Mouse (Mus musculus): ENCODE measurements around the gene Zfp790. TPM values are rescaled to one million over a fixed set of nuclear protein-coding genes. Genes with fewer than 3 reads are reported as not detected.
"Not testable (repeated sequence)": the region's sequence is repeated elsewhere in the genome, so short reads cannot be mapped to it uniquely, and the experiment has no call there.

Gene Zfp790
- polyA plus RNA-seq, 1 experiment from 2014 or later, result 17.1 TPM

- H3K27ac ChIP-seq, result no peak overlapping the region
- H3K4me1 ChIP-seq (replicated peaks), result no peaks in the 10 kb centered on the region
- no peak overlapping the region for H3K9ac ChIP-seq (replicated peaks)
- no peaks in the 10 kb centered on the region for H3K27me3 ChIP-seq
- peaks cover 35% of the 10 kb centered on the region for H3K36me3 ChIP-seq
- no peak overlapping the region for H3K4me3 ChIP-seq (replicated peaks)
- H3K4me2 ChIP-seq, result no peak overlapping the region
- no peak for ATAC-seq (ENCODE audit: insufficient number of reproducible peaks, insufficient read depth, low FRiP score, low TSS enrichment, low read depth)
- WGBS, result 81% methylated on average over 1 of the region's 1 CpGs
- H3K9me3 ChIP-seq, result no peaks in the 10 kb centered on the region; the same call in 1 of the 2 replicates
Observed at GRCm38 (mm10) chr7:29842105-29842504, 26.2 kb downstream of the Zfp790 start.

GRCm38 (mm10) chr7:29844616-29845015, 28.7 kb downstream of the Zfp790 start:
- H3K27me3 ChIP-seq, result no peaks in the 10 kb centered on the region
- no peak overlapping the region for H3K4me2 ChIP-seq
- peaks cover 54% of the 10 kb centered on the region for H3K36me3 ChIP-seq
- ATAC-seq (ENCODE audit: insufficient number of reproducible peaks, insufficient read depth, low FRiP score, low TSS enrichment, low read depth), result no peak
- no peak overlapping the region for H3K27ac ChIP-seq
- no peak overlapping the region for H3K4me3 ChIP-seq (replicated peaks)
- no peak overlapping the region for H3K9ac ChIP-seq (replicated peaks)
- H3K4me1 ChIP-seq (replicated peaks), result no peaks in the 10 kb centered on the region
- WGBS, result 85% methylated on average over 5 of the region's 5 CpGs
- no peaks in the 10 kb centered on the region for H3K9me3 ChIP-seq

- no peaks in the 10 kb centered on the region for H3K9me3 ChIP-seq
- peak overlapping the region; percentile 55 for H3K4me3 ChIP-seq (replicated peaks)
- H3K4me1 ChIP-seq (replicated peaks), result peaks cover 6% of the 10 kb centered on the region
- no peaks in the 10 kb centered on the region for H3K27me3 ChIP-seq
- peaks cover 26% of the 10 kb centered on the region for H3K36me3 ChIP-seq
- ATAC-seq (ENCODE audit: insufficient number of reproducible peaks, insufficient read depth, low FRiP score, low TSS enrichment, low read depth), result no peak; the same call in 1 of the 2 replicates
- no peak overlapping the region for H3K27ac ChIP-seq
- peak overlapping the region; percentile 75 for H3K4me2 ChIP-seq
- peak overlapping the region; percentile 61 for H3K9ac ChIP-seq (replicated peaks)
- WGBS, result 56% methylated on average over 9 of the region's 9 CpGs
Observed at GRCm38 (mm10) chr7:29852831-29853218, 36.9 kb downstream of the Zfp790 start.

- H3K4me2 ChIP-seq, result peak within 1 kb of the TSS; percentile 75
- H3K36me3 ChIP-seq, result peaks cover 23% of the 10 kb centered on the region
- H3K4me3 ChIP-seq (replicated peaks), result peak within 1 kb of the TSS; percentile 55
- no peak within 1 kb of the TSS for H3K27ac ChIP-seq
- H3K9ac ChIP-seq (replicated peaks), result peak within 1 kb of the TSS; percentile 61
- peaks cover 6% of the 10 kb centered on the region for H3K4me1 ChIP-seq (replicated peaks)
- 1% methylated on average over 21 of the region's 21 CpGs for WGBS
- no peaks in the 10 kb centered on the region for H3K9me3 ChIP-seq
- H3K27me3 ChIP-seq, result no peaks in the 10 kb centered on the region
- ATAC-seq (ENCODE audit: insufficient number of reproducible peaks, insufficient read depth, low FRiP score, low TSS enrichment, low read depth), result peak; percentile 93
Observed at GRCm38 (mm10) chr7:29853219-29853842, 37.4 kb downstream of the Zfp790 start, which contains the start of gene Zfp940. Gene Zfp940, minus strand, starts transcription at chr7:29853669.

- H3K27ac ChIP-seq, result 0 out of 2 replicates have a peak within 1 kb of the TSS, but pooled peaks have one; percentile 4
- H3K36me3 ChIP-seq, result peaks cover 10% of the 10 kb centered on the region; the same call in 1 of the 2 replicates
- H3K9ac ChIP-seq (replicated peaks), result peak within 1 kb of the TSS; percentile 73
- peak within 1 kb of the TSS; percentile 66 for H3K4me3 ChIP-seq (replicated peaks)
- no peaks in the 10 kb centered on the region for H3K9me3 ChIP-seq
- H3K4me1 ChIP-seq (replicated peaks), result peaks cover 8% of the 10 kb centered on the region
- WGBS, result 6% methylated on average over 32 of the region's 32 CpGs
- no peaks in the 10 kb centered on the region for H3K27me3 ChIP-seq
- peak; percentile 97 for ATAC-seq (ENCODE audit: insufficient number of reproducible peaks, insufficient read depth, low FRiP score, low TSS enrichment, low read depth)
- peak within 1 kb of the TSS; percentile 78 for H3K4me2 ChIP-seq
Observed at GRCm38 (mm10) chr7:29859532-29860517, 43.9 kb downstream of the Zfp790 start, which contains the start of gene Zfp420. Gene Zfp420, plus strand, starts transcription at chr7:29859979.

- no peak overlapping the region for H3K27ac ChIP-seq
- no peak for ATAC-seq (ENCODE audit: insufficient number of reproducible peaks, insufficient read depth, low FRiP score, low TSS enrichment, low read depth)
Observed at GRCm38 (mm10) chr7:29861660-29862059, 45.7 kb downstream of the Zfp790 start.

GRCm38 (mm10) chr7:29874256-29874655, 58.3 kb downstream of the Zfp790 start:
- Histone ChIP-seq H3K27ac (no peak overlapping the region), H3K4me3 (replicated peaks) (no peak overlapping the region), H3K27me3 (no peaks in the 10 kb centered on the region), H3K9ac (replicated peaks) (no peak overlapping the region), H3K4me2 (no peak overlapping the region), H3K4me1 (replicated peaks) (no peaks in the 10 kb centered on the region), H3K9me3 (peaks cover 42% of the 10 kb centered on the region), H3K36me3 (peaks cover 52% of the 10 kb centered on the region)
- no peak for ATAC-seq (ENCODE audit: insufficient number of reproducible peaks, insufficient read depth, low FRiP score, low TSS enrichment, low read depth)
- WGBS, result 94% methylated on average over 10 of the region's 10 CpGs

More at GRCm38 (mm10) chr7:29861660-29862059, 45.7 kb downstream of the Zfp790 start:
- H3K4me1 ChIP-seq (replicated peaks), result peaks cover 8% of the 10 kb centered on the region
- H3K36me3 ChIP-seq, result peaks cover 10% of the 10 kb centered on the region; the same call in 1 of the 2 replicates
- 89% methylated on average over 7 of the region's 7 CpGs for WGBS
- H3K9me3 ChIP-seq, result no peaks in the 10 kb centered on the region
- H3K4me3 ChIP-seq (replicated peaks), result no peak overlapping the region
- no peak overlapping the region for H3K4me2 ChIP-seq
- no peak overlapping the region for H3K9ac ChIP-seq (replicated peaks)
- H3K27me3 ChIP-seq, result no peaks in the 10 kb centered on the region

- H3K27ac ChIP-seq; H3K4me1 ChIP-seq (replicated peaks); H3K4me2 ChIP-seq; ATAC-seq (ENCODE audit: insufficient number of reproducible peaks, insufficient read depth, low FRiP score, low TSS enrichment, low read depth); H3K27me3 ChIP-seq; H3K9ac ChIP-seq (replicated peaks); H3K4me3 ChIP-seq (replicated peaks): not testable (repeated sequence)
- WGBS, result 92% methylated on average over 9 of the region's 9 CpGs
- H3K36me3 ChIP-seq, result peaks cover 45% of the 10 kb centered on the region
- H3K9me3 ChIP-seq, result peaks cover 28% of the 10 kb centered on the region
Observed at GRCm38 (mm10) chr7:29877561-29877960, 61.6 kb downstream of the Zfp790 start.

GRCm38 (mm10) chr7:29880056-29880455, 64.1 kb downstream of the Zfp790 start:
- no peak for ATAC-seq (ENCODE audit: insufficient number of reproducible peaks, insufficient read depth, low FRiP score, low TSS enrichment, low read depth)
- WGBS, result 34% methylated on average over 7 of the region's 7 CpGs

More at GRCm38 (mm10) chr7:29880056-29880455, 64.1 kb downstream of the Zfp790 start:
- H3K4me3 ChIP-seq (replicated peaks), result no peak overlapping the region
- no peaks in the 10 kb centered on the region for H3K4me1 ChIP-seq (replicated peaks)
- H3K4me2 ChIP-seq, result no peak overlapping the region
- H3K27ac ChIP-seq, result no peak overlapping the region
- peaks cover 34% of the 10 kb centered on the region for H3K9me3 ChIP-seq
- peaks cover 34% of the 10 kb centered on the region for H3K36me3 ChIP-seq
- H3K9ac ChIP-seq (replicated peaks), result no peak overlapping the region
- H3K27me3 ChIP-seq, result no peaks in the 10 kb centered on the region
